Mouse (Mus musculus) ES-E14 (cell line): ENCODE measurements at regions not wholly inside any gene's neighbourhood (a gene's known extent, or its start where the extent isn't known, plus 50 kb on each side); places are given as distances from the start of the nearest gene placed in this dataset.
"Not testable (repeated sequence)": the region's sequence is repeated elsewhere in the genome, so short reads cannot be mapped to it uniquely, and the experiment has no call there.

Experiments used
- CHD2 ChIP-seq: IDR thresholded peaks from 2 replicates; pipeline ENCODE4 v1.6.1; 2014; ENCODE audit warnings: mild to moderate bottlenecking, low read depth, low read length, inconsistent platforms
- MAFK ChIP-seq: IDR thresholded peaks from 2 replicates; pipeline ENCODE4 v1.6.1; 2014; ENCODE audit warnings: mild to moderate bottlenecking, low read depth, low read length, inconsistent platforms; ENCODE audit not compliant: insufficient read depth
- ZC3H11A ChIP-seq: IDR thresholded peaks from 2 replicates; pipeline ENCODE4 v1.6.1; 2012; ENCODE audit warnings: low read depth, mild to moderate bottlenecking, inconsistent platforms, low read length, borderline replicate concordance

GRCm38 (mm10) chr12:18231896-18232295, 282.4 kb upstream of the 5730507C01Rik start:
- not testable (repeated sequence) for TF ChIP-seq MAFK, ZC3H11A, CHD2
